Mouse (Mus musculus): ENCODE data around the gene Onecut1.

GRCm38 (mm10) chr9:74938670-74939534, 77.2 kb downstream of the Onecut1 start:
- TF ChIP-seq CTCF (IDR thresholded peaks at IDR 0.05; ENCODE audit: low read depth) = no peak
- no peak for TF ChIP-seq EP300 (IDR thresholded peaks at IDR 0.05; ENCODE audit: low read depth)
